Comparison of ENCODE assay signal across 8 mouse cellular contexts in the genomic region with DNA sequence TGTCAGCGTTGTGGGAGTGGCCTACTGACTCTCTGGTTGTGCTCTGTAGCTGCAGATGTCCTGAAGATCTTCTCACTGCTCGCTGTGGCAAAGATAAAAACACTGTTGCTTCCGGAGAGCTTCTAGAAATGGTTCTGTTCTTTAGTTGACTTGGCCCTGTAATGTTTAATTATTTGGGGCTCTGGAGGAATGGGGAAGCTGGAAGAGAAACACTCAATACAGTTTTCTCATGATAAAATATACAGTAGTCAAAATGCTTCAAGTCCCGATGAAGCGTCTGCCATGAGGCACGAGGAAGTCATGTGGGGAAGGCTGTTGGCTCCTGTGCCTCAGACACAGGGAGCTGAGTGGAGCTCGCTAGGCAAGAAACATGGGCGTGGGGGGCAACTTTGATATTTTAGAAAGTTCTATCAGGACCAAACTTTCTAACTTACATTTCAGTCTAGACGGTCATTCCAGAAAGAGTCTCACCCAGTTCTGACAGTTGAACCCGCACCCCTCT. TPM values are rescaled to one million over a fixed set of nuclear protein-coding genes. Genes with fewer than 3 reads are reported as not detected.
DNase-seq lines count a peak whose midpoint lies in the region; ATAC-seq and TF ChIP-seq lines count a peak whose summit lies in the region.

No protein-coding gene starts in this region.

- no peak for TF ChIP-seq CTCF in stomach, postnatal 0 days (IDR thresholded peaks at IDR 0.05; ENCODE audit: low read depth)

- no peaks in the 10 kb centered on the region; the same call in 1 of the 2 replicates for H3K4me1 ChIP-seq in stomach, embryonic 16.5 days (ENCODE audit: control insufficient read depth, insufficient read depth, low read length)
- no peaks in the 10 kb centered on the region; the same call in 1 of the 2 replicates for H3K4me1 ChIP-seq in stomach, postnatal 0 days (replicated peaks; ENCODE audit: control insufficient read depth, insufficient read depth)

- H3K27me3 ChIP-seq in stomach, embryonic 16.5 days (ENCODE audit: control insufficient read depth, insufficient read depth, low read length) = no peaks in the 10 kb centered on the region
- H3K27me3 ChIP-seq in stomach, postnatal 0 days (ENCODE audit: control insufficient read depth, insufficient read depth, low read length) = no peaks in the 10 kb centered on the region

- no peak overlapping the region for H3K4me3 ChIP-seq in stomach, embryonic 16.5 days (replicated peaks; ENCODE audit: low read length)
- no peak overlapping the region for H3K4me3 ChIP-seq in stomach, postnatal 0 days (ENCODE audit: low read depth, low read length)

- DNase-seq in stomach, postnatal 0 days (ENCODE audit: low spot score) = no peak
- peak; percentile 55 for DNase-seq in liver
- peak; percentile 74 for DNase-seq in thymus, postnatal 14 days
- DNase-seq in frontal cortex, postnatal 10 days (ENCODE audit: low spot score in 2 of 2) = no peak
- DNase-seq in urinary bladder, postnatal 10 days (ENCODE audit: low spot score) = no peak
- DNase-seq in left cerebral cortex, adult 8-10 months (ENCODE audit: low spot score in 2 of 2) = no peak

- no peak for TF ChIP-seq EP300 in stomach, postnatal 0 days (optimal IDR thresholded peaks at IDR 0.05)

- H3K9ac ChIP-seq in stomach, embryonic 16.5 days (ENCODE audit: low read length) = no peak overlapping the region
- H3K9ac ChIP-seq in stomach, postnatal 0 days (ENCODE audit: low read length) = no peak overlapping the region

- H3K9me3 ChIP-seq in stomach, embryonic 16.5 days (replicated peaks; ENCODE audit: control insufficient read depth, low read length) = no peaks in the 10 kb centered on the region
- H3K9me3 ChIP-seq in stomach, postnatal 0 days (ENCODE audit: control insufficient read depth, low read length) = no peaks in the 10 kb centered on the region

- no peaks in the 10 kb centered on the region for H3K36me3 ChIP-seq in stomach, embryonic 16.5 days (ENCODE audit: control insufficient read depth, insufficient read depth, low read length)
- H3K36me3 ChIP-seq in stomach, postnatal 0 days (ENCODE audit: control insufficient read depth, insufficient read depth, low read length) = no peaks in the 10 kb centered on the region

- no peak overlapping the region for H3K4me2 ChIP-seq in stomach, embryonic 16.5 days (ENCODE audit: low read depth, low read length)
- no peak overlapping the region for H3K4me2 ChIP-seq in stomach, postnatal 0 days (replicated peaks; ENCODE audit: low read depth)

- WGBS in stomach, embryonic 16.5 days = 63% methylated on average over 10 of the region's 10 CpGs
- WGBS in stomach, postnatal 0 days = 50% methylated on average over 10 of the region's 10 CpGs

- 0 out of 2 replicates have a peak overlapping the region, but pooled peaks have one; percentile 8 for H3K27ac ChIP-seq in stomach, embryonic 16.5 days (ENCODE audit: low read length)
- H3K27ac ChIP-seq in stomach, postnatal 0 days (replicated peaks) = no peak overlapping the region

- ATAC-seq in stomach, embryonic 16.5 days (ENCODE audit: insufficient read depth, low FRiP score) = no peak
- ATAC-seq in stomach, postnatal 0 days (ENCODE audit: low FRiP score, low TSS enrichment) = no peak
- ATAC-seq in erythroid progenitor cell, adult 5-6 weeks (replicated peaks; ENCODE audit: low FRiP score, poor library complexity, severe bottlenecking) = peak; percentile 76

RNA-seq across cellular contexts. Expression of a gene that starts 49.8 kb away (rescaled TPM):
- polyA plus RNA-seq in stomach, embryonic 16.5 days (2015; fragmentation: Nextera tagmentation; extraction: Ambion mirVana) = 0.29 and 0.36 TPM in 2 replicates
- polyA plus RNA-seq in stomach, postnatal 0 days (2015; fragmentation: Nextera tagmentation; extraction: Ambion mirVana) = 0.18 TPM in 2 replicates
- not detected in 2 replicates for total RNA-seq in erythroid progenitor cell, adult 5-6 weeks (2015; ENCODE audit: low replicate concordance)
- not detected in 2 replicates for total RNA-seq in erythroid progenitor cell, adult 5-6 weeks (2017; ENCODE audit: low replicate concordance)
- total RNA-seq in left cerebral cortex, adult 8-10 months (2022) = 1 to 10 TPM; 6.2 to 8.1 (median 7.2) TPM

RNA-seq across cellular contexts. Expression of a gene that starts 50.3 kb away (rescaled TPM):
- 43.7 and 46.6 TPM in 2 replicates for polyA plus RNA-seq in stomach, embryonic 16.5 days (2015; fragmentation: Nextera tagmentation; extraction: Ambion mirVana)
- 36.7 and 38.6 TPM in 2 replicates for polyA plus RNA-seq in stomach, postnatal 0 days (2015; fragmentation: Nextera tagmentation; extraction: Ambion mirVana)
- 72.9 and 80.7 TPM in 2 replicates for total RNA-seq in erythroid progenitor cell, adult 5-6 weeks (2015; ENCODE audit: low replicate concordance)
- total RNA-seq in erythroid progenitor cell, adult 5-6 weeks (2017; ENCODE audit: low replicate concordance) = 56.4 and 59.7 TPM in 2 replicates
- total RNA-seq in left cerebral cortex, adult 8-10 months (2022) = 10 to 100 TPM; 10.4 to 14.3 (median 13.1) TPM

Comparison
In these comparisons a context has a peak if more than half of its experiments do, and no peak if none do; other contexts are left out.
1. DNase-seq: peak in liver (single experiment) and thymus, postnatal 14 days (single experiment); none in stomach, postnatal 0 days (single experiment), frontal cortex, postnatal 10 days (0 of 2), urinary bladder, postnatal 10 days (single experiment) and left cerebral cortex, adult 8-10 months (0 of 2).
2. RNA of a gene that starts 49.8 kb away (total RNA-seq): 6.2 to 8.1 TPM in left cerebral cortex, adult 8-10 months; not detected in erythroid progenitor cell, adult 5-6 weeks; every median in the first group is over 4 times any median in the second.